Mouse (Mus musculus): ENCODE data around the gene Prkcz.

The Prkcz gene

GRCm38 (mm10) chr4:155361303-155361791 lies at the start of gene Prkcz:
Prkcz (minus strand) TSS chr4:155361361.
- DNase-seq (ENCODE audit: low spot score in 2 of 2) = peak; percentile 16 to 60

- peak in 1 of 2 experiments; percentile 69 for DNase-seq (ENCODE audit: low spot score in 2 of 2)
Measured at GRCm38 (mm10) chr4:155409058-155409776, 48.1 kb upstream of the Prkcz start, which contains the start of gene Cfap74. Cfap74 (plus strand) TSS chr4:155409190.

- no peak for DNase-seq (ENCODE audit: low spot score in 2 of 2)
Measured at GRCm38 (mm10) chr4:155408695-155409057, 47.5 kb upstream of the Prkcz start.

GRCm38 (mm10) chr4:155402489-155402888 lies 41.3 kb upstream of the Prkcz start:
- DNase-seq (ENCODE audit: low spot score in 2 of 2) = no peak

- DNase-seq (ENCODE audit: low spot score in 2 of 2) = no peak
Measured at GRCm38 (mm10) chr4:155401121-155401520, 40.0 kb upstream of the Prkcz start.

GRCm38 (mm10) chr4:155398222-155398540 lies 37.0 kb upstream of the Prkcz start:
- no peak for DNase-seq (ENCODE audit: low spot score in 2 of 2)

- peak in 1 of 2 experiments; percentile 58 for DNase-seq (ENCODE audit: low spot score in 2 of 2)
Measured at GRCm38 (mm10) chr4:155397511-155398221, 36.5 kb upstream of the Prkcz start, which contains the start of gene Gabrd. Gabrd (minus strand) TSS chr4:155398112.

GRCm38 (mm10) chr4:155396751-155397150 lies 35.6 kb upstream of the Prkcz start:
- no peak for DNase-seq (ENCODE audit: low spot score in 2 of 2)

- DNase-seq (ENCODE audit: low spot score in 2 of 2) = no peak
Measured at GRCm38 (mm10) chr4:155395471-155395870, 34.3 kb upstream of the Prkcz start.

GRCm38 (mm10) chr4:155387166-155387565 lies 26.0 kb upstream of the Prkcz start:
- DNase-seq (ENCODE audit: low spot score in 2 of 2) = no peak

GRCm38 (mm10) chr4:155383326-155383725 lies 22.2 kb upstream of the Prkcz start:
- no peak for DNase-seq (ENCODE audit: low spot score in 2 of 2)

- no peak for DNase-seq (ENCODE audit: low spot score in 2 of 2)
Measured at GRCm38 (mm10) chr4:155382752-155383151, 21.6 kb upstream of the Prkcz start.

GRCm38 (mm10) chr4:155381974-155382373 lies 20.8 kb upstream of the Prkcz start:
- no peak for DNase-seq (ENCODE audit: low spot score in 2 of 2)

- no peak for DNase-seq (ENCODE audit: low spot score in 2 of 2)
Measured at GRCm38 (mm10) chr4:155371797-155372735, 10.9 kb upstream of the Prkcz start.

GRCm38 (mm10) chr4:155370737-155371715 lies 9.9 kb upstream of the Prkcz start:
- DNase-seq (ENCODE audit: low spot score in 2 of 2) = no peak

- DNase-seq (ENCODE audit: low spot score in 2 of 2) = peak; percentile 35 to 68
Measured at GRCm38 (mm10) chr4:155368684-155369083, 7.5 kb upstream of the Prkcz start.

- DNase-seq (ENCODE audit: low spot score in 2 of 2) = no peak
Measured at GRCm38 (mm10) chr4:155367739-155368138, 6.6 kb upstream of the Prkcz start.

- DNase-seq (ENCODE audit: low spot score in 2 of 2) = no peak
Measured at GRCm38 (mm10) chr4:155366784-155367183, 5.6 kb upstream of the Prkcz start.

GRCm38 (mm10) chr4:155362443-155362842 lies 1.3 kb upstream of the Prkcz start:
- no peak for DNase-seq (ENCODE audit: low spot score in 2 of 2)

GRCm38 (mm10) chr4:155360856-155361255 lies 305 bp downstream of the Prkcz start:
- peak in 1 of 2 experiments; percentile 20 for DNase-seq (ENCODE audit: low spot score in 2 of 2)
